Comparison of ENCODE assay signal across 21 mouse cellular contexts in genomic region chr1:90673751-90674150, GRCm38 (mm10).
"Had no signal": no experiment of that assay in that cellular context is flagged by ENCODE, and none has a peak within 500 bp of the region (broad histone marks: within the 10 kb centered on the region; RNA-seq: fewer than 3 reads in every experiment).

No protein-coding gene starts in this region.

- H3K9me3 ChIP-seq: limb, embryonic 12.5 days; limb, embryonic 15.5 days; midbrain, embryonic 10.5 days; midbrain, embryonic 13.5 days; neural tube, embryonic 13.5 days had no signal

- H3K4me3 ChIP-seq: layer of hippocampus, adult 2 months; limb, embryonic 12.5 days; limb, embryonic 15.5 days; megakaryocyte, embryonic 14.5 days; midbrain, embryonic 10.5 days; midbrain, embryonic 13.5 days; myocyte; neural tube, embryonic 13.5 days had no signal

- DNase-seq: kidney, adult 18-20 months; kidney, adult 9 months; kidney, postnatal 14 days; left cerebral cortex, postnatal 4 days; liver, postnatal 0 days; lung, embryonic 14.5 days; lung, postnatal 36 days; right cerebral cortex, adult 18-20 months; right cerebral cortex, postnatal 14 days; right cerebral cortex, postnatal 4 days had no signal

- H3K27me3 ChIP-seq: limb, embryonic 12.5 days; limb, embryonic 15.5 days; midbrain, embryonic 13.5 days; neural tube, embryonic 13.5 days had no signal

- ATAC-seq: intestine, embryonic 16.5 days; liver, postnatal 0 days; lung, postnatal 0 days; midbrain, embryonic 13.5 days; midbrain, embryonic 16.5 days had no signal

- H3K4me1 ChIP-seq: midbrain, embryonic 10.5 days; midbrain, embryonic 13.5 days; neural tube, embryonic 13.5 days had no signal

- H3K36me3 ChIP-seq: limb, embryonic 12.5 days; limb, embryonic 15.5 days; midbrain, embryonic 10.5 days; midbrain, embryonic 13.5 days; neural tube, embryonic 13.5 days had no signal
